ENCODE assay signal across 16 mouse cellular contexts in the genomic region with DNA sequence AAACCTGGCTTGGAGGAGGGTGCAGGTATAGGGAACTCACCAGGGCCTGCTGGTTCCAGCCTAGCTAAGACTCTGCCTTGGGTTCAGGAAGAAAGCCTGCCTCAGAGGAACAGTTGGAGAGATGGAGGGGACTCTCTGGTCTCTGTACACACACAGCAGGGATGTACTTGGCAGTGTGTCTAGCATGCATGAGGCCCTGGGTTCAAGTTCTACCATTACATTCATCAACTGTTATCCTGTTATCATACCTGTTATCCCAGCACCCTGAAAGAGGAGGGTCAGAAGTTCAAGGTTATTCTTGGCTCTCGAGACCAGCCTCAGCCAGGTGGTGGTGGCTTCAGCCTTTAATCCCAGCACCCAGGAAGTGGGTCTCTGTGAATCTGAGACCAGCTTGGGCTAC.
"Had no signal": no experiment of that assay in that cellular context is flagged by ENCODE, and none has a peak within 500 bp of the region (broad histone marks: within the 10 kb centered on the region; RNA-seq: fewer than 3 reads in every experiment).

No protein-coding gene starts in this region.

- H3K4me1 ChIP-seq: neural tube, embryonic 13.5 days; neural tube, embryonic 15.5 days; stomach, embryonic 15.5 days had no signal

- DNase-seq: retina, postnatal 1 day; right cerebral cortex, adult 18-20 months; right cerebral cortex, postnatal 14 days; right cerebral cortex, postnatal 25 days; right cerebral cortex, postnatal 4 days; spleen, adult 18-20 months; thymus, adult 18-20 months; thymus, adult 2 months; thymus, postnatal 14 days; thymus, postnatal 25 days; thymus, postnatal 36 days; thymus, postnatal 4 days had no signal

- H3K27me3 ChIP-seq: neural tube, embryonic 13.5 days; neural tube, embryonic 15.5 days; stomach, embryonic 15.5 days had no signal

- H3K36me3 ChIP-seq: stomach, embryonic 15.5 days had no signal

- H3K9me3 ChIP-seq: neural tube, embryonic 13.5 days; neural tube, embryonic 15.5 days; stomach, embryonic 15.5 days had no signal

- H3K9ac ChIP-seq: neural tube, embryonic 13.5 days; neural tube, embryonic 15.5 days; stomach, embryonic 15.5 days had no signal

- H3K4me3 ChIP-seq: neural tube, embryonic 13.5 days; neural tube, embryonic 15.5 days; stomach, embryonic 15.5 days had no signal

- H3K4me2 ChIP-seq: neural tube, embryonic 13.5 days; neural tube, embryonic 15.5 days; stomach, embryonic 15.5 days had no signal

- H3K27ac ChIP-seq: neural tube, embryonic 13.5 days; neural tube, embryonic 15.5 days; stomach, embryonic 15.5 days; stomach, postnatal 0 days had no signal
